Mouse (Mus musculus) 3T3-L1 (cell line): ENCODE data around the gene Hmgb3.
A peak's percentile ranks its signal among the peaks of the same experiment; 100 is the strongest.
"Not testable (repeated sequence)": the region's sequence is repeated elsewhere in the genome, so short reads cannot be mapped to it uniquely, and the experiment has no call there.

Experiments used
- DNase-seq: peaks from one replicate; pipeline ENCODE4 v3.0.0-alpha.2; 2015; ENCODE audit warnings: low read depth, low spot score

Hmgb3 gene

GRCm38 (mm10) chrX:71555415-71556114, at the start of gene Hmgb3:
Gene Hmgb3, plus strand, starts transcription at chrX:71555918.
- DNase-seq = peak; percentile 87

DNA sequence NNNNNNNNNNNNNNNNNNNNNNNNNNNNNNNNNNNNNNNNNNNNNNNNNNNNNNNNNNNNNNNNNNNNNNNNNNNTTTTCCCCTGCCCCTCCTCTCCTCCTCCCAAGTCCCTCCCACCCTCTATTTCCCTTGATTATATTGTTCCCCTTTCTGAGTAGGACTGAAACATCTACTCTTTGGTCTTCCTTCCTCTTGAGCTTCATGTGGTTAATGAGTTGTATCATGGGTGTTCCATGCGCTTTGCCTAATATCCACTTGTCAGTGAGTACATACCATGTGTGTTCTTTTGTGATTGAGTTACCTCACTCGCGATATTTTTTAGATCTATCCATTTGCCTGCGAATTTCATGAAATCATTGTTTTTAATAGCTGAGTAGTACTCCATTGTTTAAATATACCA, 49.1 kb upstream of the Hmgb3 start:
- DNase-seq = not testable (repeated sequence)

GRCm38 (mm10) chrX:71519252-71519651, 36.5 kb upstream of the Hmgb3 start:
- DNase-seq = no peak

GRCm38 (mm10) chrX:71522889-71523288, 32.8 kb upstream of the Hmgb3 start:
- no peak for DNase-seq

DNA sequence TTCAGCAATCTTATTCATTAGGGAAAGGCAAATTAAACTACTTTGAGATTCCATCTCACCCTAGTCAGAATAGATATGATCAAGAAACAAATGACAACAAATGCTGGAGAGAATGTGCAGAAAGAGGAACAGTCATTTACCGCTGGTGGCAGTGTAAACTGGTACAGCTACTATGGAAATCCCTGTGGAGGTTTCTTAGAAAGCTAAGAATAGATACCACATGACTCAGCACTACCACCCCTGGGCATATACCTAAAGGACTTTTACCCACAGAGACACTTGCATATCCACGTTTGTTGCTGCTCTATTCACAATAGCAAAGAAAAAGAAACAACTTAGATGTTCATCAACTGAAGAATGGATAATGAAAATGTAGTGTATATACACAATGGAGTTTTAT, 31.4 kb upstream of the Hmgb3 start:
- no peak for DNase-seq

- no peak for DNase-seq
Observed at GRCm38 (mm10) chrX:71525593-71526299, 30.0 kb upstream of the Hmgb3 start.

DNA sequence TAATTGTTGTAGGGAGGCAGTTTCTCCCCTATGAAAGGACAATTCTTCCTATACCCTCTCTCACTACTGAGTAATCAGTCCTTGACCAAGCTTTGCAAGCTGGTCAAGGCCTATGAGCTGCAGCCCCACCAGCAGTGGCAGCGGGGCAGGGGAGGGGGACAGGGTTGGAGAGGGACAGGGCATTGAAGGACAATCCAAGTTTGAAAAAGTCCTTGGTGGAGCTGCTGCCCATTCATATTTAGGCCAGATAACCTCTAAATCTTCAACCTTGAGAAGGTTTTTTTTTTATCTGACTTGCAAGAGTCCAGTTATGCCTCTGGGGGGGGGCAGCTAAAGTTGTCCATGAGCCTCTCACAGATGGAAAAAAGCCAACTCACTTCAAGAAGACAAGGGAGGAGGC, 28.3 kb upstream of the Hmgb3 start:
- DNase-seq = no peak

GRCm38 (mm10) chrX:71528150-71528549, 27.6 kb upstream of the Hmgb3 start:
- no peak for DNase-seq

GRCm38 (mm10) chrX:71528646-71529045, 27.1 kb upstream of the Hmgb3 start:
- DNase-seq = peak; percentile 28

- no peak for DNase-seq
Observed at GRCm38 (mm10) chrX:71532635-71533034, 23.1 kb upstream of the Hmgb3 start.

DNA sequence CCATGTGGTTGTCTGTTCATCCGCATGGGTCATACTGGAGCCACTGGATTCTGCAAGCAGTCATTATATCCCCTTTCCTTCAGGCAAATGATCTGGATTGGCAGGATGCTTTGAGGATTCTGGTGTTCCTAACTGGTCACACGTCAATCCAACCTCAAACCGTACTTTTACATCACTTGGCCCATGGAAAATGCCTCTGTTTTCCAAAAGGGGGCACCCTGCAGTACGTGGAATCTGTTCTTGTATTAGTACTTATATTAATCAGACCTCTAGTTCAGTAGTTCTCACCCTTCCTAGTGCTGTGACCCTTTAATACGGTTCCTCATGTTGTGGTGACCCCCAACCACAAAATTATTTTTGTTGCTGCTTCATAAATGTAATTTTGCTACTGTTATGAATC, 21.6 kb upstream of the Hmgb3 start:
- DNase-seq = no peak

- no peak for DNase-seq
Observed at GRCm38 (mm10) chrX:71537791-71538190, 17.9 kb upstream of the Hmgb3 start.

DNA sequence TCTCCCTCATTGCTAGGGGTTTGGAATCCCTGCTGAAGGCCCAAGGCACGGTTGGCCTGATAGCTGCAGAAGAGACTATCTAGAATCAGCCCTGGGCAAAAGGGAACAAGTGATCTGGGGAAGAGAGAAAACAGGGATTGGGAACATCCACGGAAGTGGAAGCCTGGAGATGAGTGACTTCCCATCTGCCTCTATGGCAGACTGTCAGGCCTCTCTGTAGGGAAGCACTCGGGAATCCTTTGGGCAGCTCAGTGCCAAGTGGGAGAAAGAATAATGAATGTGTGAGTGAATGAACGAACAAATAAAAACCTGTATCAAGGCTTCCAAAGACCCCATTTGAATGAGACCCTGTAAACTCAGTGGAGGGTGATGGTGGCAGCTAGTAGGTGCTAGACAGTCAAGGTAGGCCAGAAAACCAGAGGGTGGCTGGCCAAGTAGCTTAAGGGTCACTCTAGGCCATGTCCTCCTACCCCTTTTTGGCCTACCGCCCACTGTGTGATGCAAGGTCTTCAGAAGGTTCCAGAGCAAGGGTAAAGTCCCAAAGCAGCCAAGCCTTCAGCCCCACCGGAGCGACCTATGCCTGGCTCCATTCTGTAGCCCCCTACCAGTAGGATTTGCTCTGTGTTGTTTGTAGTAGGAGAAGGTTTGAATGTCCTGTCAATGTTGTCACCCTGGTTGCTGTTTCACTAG, 14.8 kb upstream of the Hmgb3 start:
- no peak for DNase-seq

DNA sequence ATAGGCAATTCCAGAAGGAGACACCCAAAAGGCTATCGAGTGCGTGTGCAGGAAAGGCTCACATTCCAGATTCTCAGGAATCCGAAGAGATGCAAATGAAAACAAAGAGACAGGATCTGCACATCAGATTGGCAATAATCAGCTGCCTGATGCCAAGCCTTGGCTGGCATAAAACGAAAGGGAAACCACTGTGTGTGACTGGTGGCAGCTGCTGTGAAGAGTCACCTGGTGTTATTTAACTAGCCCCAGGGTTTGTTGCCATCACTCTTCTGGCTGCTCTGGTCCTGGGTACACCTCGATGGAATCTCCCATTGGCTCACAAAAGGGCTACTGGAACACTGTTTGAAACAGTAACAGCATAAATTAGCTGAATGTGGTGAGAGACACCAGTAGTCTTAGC, 11.0 kb upstream of the Hmgb3 start:
- DNase-seq = no peak

DNA sequence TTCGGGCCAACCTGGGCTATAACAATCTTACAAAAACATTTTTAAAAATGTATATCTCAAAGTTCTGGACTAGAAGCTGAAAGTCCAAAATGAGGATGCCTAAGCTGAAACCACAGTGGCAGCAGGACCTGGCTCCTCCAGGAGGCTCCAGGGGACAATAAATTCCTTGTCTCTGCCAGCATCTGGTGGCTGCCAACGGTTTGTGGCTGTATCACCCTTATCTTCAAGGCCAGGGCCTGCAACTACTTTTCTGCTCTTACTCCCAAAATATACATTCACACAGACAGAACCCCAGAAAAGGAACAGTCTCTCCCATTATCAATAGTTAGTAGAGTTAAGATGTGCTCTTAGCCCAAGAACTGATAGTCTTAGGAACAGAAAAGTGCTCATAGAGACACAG, 10.6 kb upstream of the Hmgb3 start:
- DNase-seq = no peak

DNA sequence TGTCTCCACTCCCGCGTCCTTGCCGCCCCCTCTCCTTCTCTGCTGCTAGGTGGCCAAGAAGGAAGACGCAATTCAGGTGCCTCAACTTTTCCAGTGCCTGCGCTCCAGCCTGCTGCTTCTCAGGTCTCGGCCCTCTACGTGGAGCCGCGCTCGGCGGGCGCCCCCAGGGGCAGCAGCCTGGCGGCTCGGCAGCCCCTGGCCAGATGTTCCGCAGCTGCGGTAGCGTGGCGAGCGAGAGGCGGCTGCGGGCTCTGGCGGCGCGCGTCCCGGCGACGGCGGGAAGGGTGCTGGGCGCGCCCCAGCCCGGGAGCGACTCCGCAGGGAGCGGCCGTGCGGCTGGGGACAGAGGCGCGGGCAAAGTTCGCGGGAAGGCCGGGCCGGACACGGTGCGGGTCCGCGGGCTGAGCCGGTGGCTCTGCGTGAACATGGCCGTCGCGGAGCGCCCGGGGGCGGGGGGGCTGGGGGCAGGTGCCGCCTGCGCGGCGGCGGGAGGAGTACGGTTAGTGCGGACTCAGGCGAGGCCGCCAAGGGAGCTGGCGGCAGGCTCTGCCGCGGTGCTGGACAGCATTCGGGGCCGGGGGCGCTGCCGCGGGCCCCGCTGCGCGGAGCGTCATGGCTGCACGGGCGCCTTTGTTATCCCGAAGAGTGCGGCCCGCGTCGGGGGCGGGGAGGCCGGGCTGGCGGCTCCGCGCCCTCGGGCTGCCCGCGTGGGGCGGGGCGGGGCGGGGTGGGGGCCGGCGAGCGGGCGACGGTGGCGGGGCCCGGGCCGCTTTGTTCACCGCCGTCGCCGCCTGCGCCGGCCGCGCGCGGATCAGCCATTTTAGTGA, 610 bp downstream of the Hmgb3 start:
- peak; percentile 2 for DNase-seq

DNA sequence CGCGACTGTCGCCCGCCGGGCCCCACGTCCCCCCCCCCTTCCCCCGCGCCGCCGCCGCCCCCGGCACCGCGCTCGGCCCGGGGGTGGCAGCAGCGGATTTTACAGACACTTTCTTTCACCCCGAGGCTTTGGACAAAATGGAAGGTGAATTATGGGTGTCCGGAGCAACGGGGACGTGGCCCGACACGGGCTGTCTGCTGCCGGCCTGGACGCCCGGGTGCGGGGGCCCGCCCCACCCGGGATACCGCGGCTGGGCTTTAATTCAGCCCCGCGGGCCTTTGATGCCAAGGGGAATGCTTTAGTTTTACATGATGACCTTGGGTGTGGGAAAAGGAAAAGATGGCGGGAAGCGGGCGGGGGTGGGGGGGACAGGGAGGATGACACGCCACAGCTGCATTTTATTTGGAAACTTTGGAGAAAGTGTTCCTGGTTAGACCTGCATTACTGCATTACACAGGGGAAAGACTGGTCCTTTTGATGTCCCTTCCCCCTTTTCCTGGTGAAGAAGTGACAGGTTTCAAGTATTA, 1.3 kb downstream of the Hmgb3 start:
- DNase-seq = peak; percentile 12

DNA sequence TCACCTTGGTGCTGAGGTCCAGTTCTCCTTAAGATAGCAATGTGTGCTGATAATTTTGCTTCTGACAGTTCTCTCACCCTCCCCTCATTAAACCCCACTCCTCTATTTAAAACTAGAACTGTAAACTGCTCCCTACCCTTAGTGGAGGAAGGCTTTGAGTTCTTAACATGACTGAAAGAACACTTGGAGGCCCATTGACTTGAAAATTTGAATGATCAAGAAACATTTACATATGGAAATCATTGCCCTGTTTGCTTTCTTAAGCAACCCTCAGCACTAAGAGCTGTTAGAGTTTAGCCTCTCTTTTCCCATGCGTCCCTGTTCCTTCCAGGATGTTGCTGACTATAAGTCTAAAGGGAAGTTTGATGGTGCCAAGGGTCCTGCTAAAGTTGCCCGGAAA, 3.6 kb downstream of the Hmgb3 start:
- DNase-seq = no peak

DNA sequence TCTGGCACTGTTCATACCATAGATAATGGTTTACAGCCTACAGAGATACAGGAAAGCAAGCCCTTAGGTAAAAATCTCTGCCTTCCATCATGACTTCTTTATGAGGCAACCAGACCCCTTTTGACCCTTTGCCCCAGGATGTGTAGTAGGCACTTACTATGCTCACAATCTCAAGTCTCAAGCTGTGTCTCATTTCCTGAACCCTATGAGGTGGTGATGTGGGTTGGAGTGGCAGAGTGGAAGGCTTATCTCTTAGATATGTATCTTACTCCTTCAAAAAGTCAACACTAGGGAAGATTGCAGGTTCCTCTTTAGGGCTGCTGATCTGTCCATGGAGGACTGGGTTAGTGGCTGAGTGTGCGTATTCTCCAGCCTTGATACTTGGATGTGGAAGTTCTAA, 5.1 kb downstream of the Hmgb3 start:
- no peak for DNase-seq

GRCm38 (mm10) chrX:71573132-71573900, 17.6 kb downstream of the Hmgb3 start:
- no peak for DNase-seq

GRCm38 (mm10) chrX:71575550-71575949, 19.8 kb downstream of the Hmgb3 start:
- no peak for DNase-seq
